ENCODE assay signal across 34 mouse cellular contexts in the genomic region with DNA sequence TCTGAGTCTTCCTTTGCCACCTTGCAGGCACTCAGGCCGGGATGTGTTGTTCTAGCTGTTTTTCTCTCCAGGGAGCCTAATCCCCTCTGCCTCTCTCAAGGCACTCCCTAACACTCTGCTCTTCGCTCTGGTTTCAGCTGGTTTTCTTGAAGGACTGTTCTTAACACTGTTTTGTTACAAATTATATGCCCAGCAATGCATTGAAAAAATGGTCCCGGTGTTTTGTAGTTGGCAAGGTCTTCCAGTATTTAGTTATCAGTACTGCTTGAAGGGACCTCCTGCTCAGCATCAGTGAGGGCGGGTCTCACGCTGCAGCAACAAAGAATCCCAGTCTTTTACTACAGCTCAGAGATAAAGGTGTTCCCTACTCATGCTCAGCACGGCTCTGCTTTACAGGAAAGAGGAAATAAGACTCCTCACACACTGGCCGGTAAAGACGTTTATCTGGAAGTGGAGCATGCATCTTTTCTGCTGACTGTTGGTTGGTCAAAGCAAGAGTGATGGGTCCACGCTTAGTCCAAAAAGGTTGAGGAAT. TPM values are rescaled to one million over a fixed set of nuclear protein-coding genes. Genes with fewer than 3 reads are reported as not detected.
DNase-seq lines count a peak whose midpoint lies in the region; ATAC-seq lines count a peak whose summit lies in the region.
"Had no signal": no experiment of that assay in that cellular context is flagged by ENCODE, and none has a peak within 500 bp of the region (broad histone marks: within the 10 kb centered on the region; RNA-seq: fewer than 3 reads in every experiment).

No protein-coding gene starts in this region.

- no peaks in the 10 kb centered on the region for H3K27me3 ChIP-seq in midbrain, embryonic 11.5 days (ENCODE audit: control insufficient read depth, insufficient read depth, low read length)
- no peaks in the 10 kb centered on the region for H3K27me3 ChIP-seq in midbrain, embryonic 13.5 days
- H3K27me3 ChIP-seq: CH12.LX; forebrain, embryonic 12.5 days had no signal

- no peak overlapping the region for H3K9ac ChIP-seq in midbrain, embryonic 11.5 days (ENCODE audit: low read length)
- no peak overlapping the region for H3K9ac ChIP-seq in midbrain, embryonic 13.5 days (replicated peaks)
- H3K9ac ChIP-seq: embryonic facial prominence, embryonic 13.5 days; embryonic facial prominence, embryonic 15.5 days; forebrain, embryonic 12.5 days had no signal

- ATAC-seq in midbrain, embryonic 11.5 days (ENCODE audit: low FRiP score), result no peak
- no peak for ATAC-seq in midbrain, embryonic 13.5 days
- ATAC-seq: CD4-positive, CD25-positive, alpha-beta regulatory T cell, adult 4 months; forebrain, embryonic 14.5 days; forebrain, embryonic 16.5 days had no signal

- no peaks in the 10 kb centered on the region for H3K9me3 ChIP-seq in midbrain, embryonic 11.5 days (ENCODE audit: control insufficient read depth, low read length)
- no peaks in the 10 kb centered on the region for H3K9me3 ChIP-seq in midbrain, embryonic 13.5 days
- H3K9me3 ChIP-seq: embryonic facial prominence, embryonic 13.5 days; embryonic facial prominence, embryonic 15.5 days; forebrain, embryonic 10.5 days; forebrain, embryonic 12.5 days had no signal

- peak; percentile 76 for DNase-seq in heart, adult 11 months
- DNase-seq in heart, adult 8-10 months (ENCODE audit: low spot score), result no peak
- peak; percentile 62 for DNase-seq in midbrain, embryonic 11.5 days (ENCODE audit: low spot score, missing footprints)
- DNase-seq in ES-CJ7 (ENCODE audit: low read depth, low spot score) (peak; percentile 28), ZHBTc4 (ENCODE audit: low read depth, low spot score) (peak; percentile 51)
- DNase-seq in retina, postnatal 1 day, result no peak
- no peak for DNase-seq in adrenal gland, adult (ENCODE audit: inconsistent age in 2 of 2, low spot score in 1 of 2)
- DNase-seq: adrenal gland, adult 2 months; adrenal gland, postnatal 10 days; adrenal gland, postnatal 25 days; B cell, adult 2 months; cerebellum, adult 11 months; cerebellum, adult 18-20 months; cerebellum, adult 8-10 months; cerebellum, adult 9-11 months; cerebellum, postnatal 14 days; cerebellum, postnatal 36 days; embryo, embryonic 11 days had no signal

- H3K36me3 ChIP-seq in midbrain, embryonic 11.5 days (ENCODE audit: control insufficient read depth, insufficient read depth, low read length), result no peaks in the 10 kb centered on the region
- H3K36me3 ChIP-seq in midbrain, embryonic 13.5 days, result no peaks in the 10 kb centered on the region
- H3K36me3 ChIP-seq: embryonic facial prominence, embryonic 13.5 days; embryonic facial prominence, embryonic 15.5 days; forebrain, embryonic 10.5 days; forebrain, embryonic 12.5 days had no signal

- no peaks in the 10 kb centered on the region for H3K4me1 ChIP-seq in midbrain, embryonic 11.5 days (ENCODE audit: control insufficient read depth, insufficient read depth, low read length)
- H3K4me1 ChIP-seq in midbrain, embryonic 13.5 days (replicated peaks), result no peaks in the 10 kb centered on the region
- H3K4me1 ChIP-seq: embryonic facial prominence, embryonic 13.5 days; embryonic facial prominence, embryonic 15.5 days; forebrain, embryonic 10.5 days; forebrain, embryonic 12.5 days had no signal

- H3K4me2 ChIP-seq in midbrain, embryonic 11.5 days, result no peak overlapping the region
- H3K4me2 ChIP-seq in midbrain, embryonic 13.5 days (replicated peaks), result no peak overlapping the region
- H3K4me2 ChIP-seq: embryonic facial prominence, embryonic 13.5 days; embryonic facial prominence, embryonic 15.5 days; forebrain, embryonic 12.5 days had no signal

- no peak overlapping the region for H3K27ac ChIP-seq in midbrain, embryonic 11.5 days (ENCODE audit: low read depth, low read length)
- H3K27ac ChIP-seq in midbrain, embryonic 13.5 days, result no peak overlapping the region
- H3K27ac ChIP-seq: embryonic facial prominence, embryonic 13.5 days; embryonic facial prominence, embryonic 15.5 days; forebrain, embryonic 10.5 days; forebrain, embryonic 12.5 days had no signal

- 26% methylated on average over 9 of the region's 9 CpGs for WGBS in midbrain, embryonic 11.5 days
- WGBS in midbrain, embryonic 13.5 days, result 28% methylated on average over 9 of the region's 9 CpGs

- H3K4me3 ChIP-seq in midbrain, embryonic 11.5 days (ENCODE audit: low read depth, low read length), result no peak overlapping the region
- H3K4me3 ChIP-seq in midbrain, embryonic 13.5 days (replicated peaks), result no peak overlapping the region
- H3K4me3 ChIP-seq: embryonic facial prominence, embryonic 13.5 days; embryonic facial prominence, embryonic 15.5 days; erythroblast, embryonic 14.5 days; forebrain, embryonic 10.5 days; forebrain, embryonic 12.5 days had no signal

RNA-seq across cellular contexts. Expression of a gene that starts 9.5 kb away (rescaled TPM):
- not detected for total RNA-seq in heart, adult 8-10 months (2022)
- polyA plus RNA-seq in midbrain, embryonic 11.5 days (2014; fragmentation: Nextera tagmentation; extraction: Ambion mirVana), result not detected in 2 replicates
- not detected in 2 replicates for polyA plus RNA-seq in midbrain, embryonic 13.5 days (2015; fragmentation: Nextera tagmentation; extraction: Ambion mirVana)
- total RNA-seq: adrenal gland, adult 2 months; adrenal gland, postnatal 10 days; adrenal gland, postnatal 25 days; adrenal gland, postnatal 4 days; CH12.LX; common myeloid progenitor, adult 5-6 weeks; ES-E14; MEL had no signal
- polyA plus RNA-seq: adrenal gland, adult 2 months; brain, embryonic 14.5 days; CD4-positive, CD25-positive, alpha-beta regulatory T cell, adult 4 months; embryonic facial prominence, embryonic 11.5 days; embryonic facial prominence, embryonic 13.5 days; embryonic facial prominence, embryonic 15.5 days; erythroblast, embryonic 14.5 days; forebrain, embryonic 10.5 days; forebrain, embryonic 12.5 days; forebrain, embryonic 14.5 days; forebrain, embryonic 16.5 days had no signal

RNA-seq across cellular contexts. Expression of a gene that starts 44.0 kb away (rescaled TPM):
- 1 to 10 TPM; 4.7 to 8.3 (median 5.3) TPM for total RNA-seq in heart, adult 8-10 months (2022)
- polyA plus RNA-seq in midbrain, embryonic 11.5 days (2014; fragmentation: Nextera tagmentation; extraction: Ambion mirVana), result 0.08 TPM in 2 replicates
- 0.11 TPM in 1 of 2 replicates, not detected in the other for polyA plus RNA-seq in midbrain, embryonic 13.5 days (2015; fragmentation: Nextera tagmentation; extraction: Ambion mirVana)
- total RNA-seq: CH12.LX; common myeloid progenitor, adult 5-6 weeks; MEL had no signal
- polyA plus RNA-seq: CD4-positive, CD25-positive, alpha-beta regulatory T cell, adult 4 months; erythroblast, embryonic 14.5 days; forebrain, embryonic 12.5 days; forebrain, embryonic 14.5 days had no signal

Comparison
In these comparisons a context has a peak if more than half of its experiments do, and no peak if none do; other contexts are left out.
1. DNase-seq: peak in heart, adult 11 months (single experiment), midbrain, embryonic 11.5 days (single experiment), ES-CJ7 (single experiment) and ZHBTc4 (single experiment); none in heart, adult 8-10 months (single experiment), retina, postnatal 1 day (single experiment) and adrenal gland, adult (0 of 2).